Mouse (Mus musculus) mesoderm, embryonic 11.5 days (tissue): Measurements from ENCODE around the gene Ddb1.

Experiments
- DNase-seq: peaks from one replicate; pipeline ENCODE4 v3.0.0-alpha.2; 2012; ENCODE audit warnings: low read depth, low spot score

Ddb1 gene

GRCm38 (mm10) chr19:10591659-10592377 lies 13.3 kb upstream of the Ddb1 start:
- no peak for DNase-seq

DNA sequence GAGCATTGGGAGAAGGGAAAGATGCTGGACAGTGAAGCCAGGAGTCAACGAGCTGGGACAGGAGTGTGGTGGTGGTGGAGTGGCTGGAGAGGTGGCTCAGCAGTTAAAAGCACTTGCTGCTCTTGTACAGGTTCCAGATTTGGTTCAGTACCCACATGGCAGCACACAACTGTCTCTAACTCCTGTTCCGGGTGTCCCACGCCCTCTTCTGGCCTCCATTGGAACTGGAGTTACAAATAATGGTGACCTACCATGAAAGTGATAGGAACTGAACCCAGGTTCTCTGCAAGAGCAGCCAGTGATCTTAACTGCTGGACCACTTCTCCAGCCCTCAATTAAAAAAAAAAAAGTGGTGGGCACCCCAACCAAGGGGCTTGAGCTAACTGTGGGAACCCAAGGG lies 6.9 kb upstream of the Ddb1 start:
- peak; percentile 16 for DNase-seq

DNA sequence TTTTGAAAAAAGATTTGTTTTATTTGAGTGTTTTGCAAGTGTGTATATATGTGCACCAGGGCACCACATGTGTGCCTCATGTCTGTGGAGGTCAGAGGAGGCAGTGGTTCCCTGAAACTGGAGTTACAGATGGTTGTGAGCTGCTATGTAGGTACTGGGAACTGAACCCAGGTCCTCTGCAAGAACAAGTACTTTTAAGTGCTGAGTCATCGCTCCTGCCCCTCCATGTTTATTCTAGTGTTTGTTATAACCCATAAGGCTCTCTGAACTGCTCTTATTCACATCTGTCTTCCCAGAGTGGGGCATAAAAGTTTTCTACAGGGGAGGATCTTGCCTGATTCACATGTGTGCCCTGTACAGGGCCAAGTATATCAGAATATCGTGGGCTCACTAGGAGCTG lies 5.5 kb upstream of the Ddb1 start:
- DNase-seq, result no peak

- no peak for DNase-seq
Observed at GRCm38 (mm10) chr19:10602247-10602769, 2.8 kb upstream of the Ddb1 start.

- DNase-seq, result peak; percentile 93
Observed at GRCm38 (mm10) chr19:10602787-10603186, 2.3 kb upstream of the Ddb1 start.

GRCm38 (mm10) chr19:10603660-10604523 lies 1.2 kb upstream of the Ddb1 start:
- DNase-seq, result no peak

DNA sequence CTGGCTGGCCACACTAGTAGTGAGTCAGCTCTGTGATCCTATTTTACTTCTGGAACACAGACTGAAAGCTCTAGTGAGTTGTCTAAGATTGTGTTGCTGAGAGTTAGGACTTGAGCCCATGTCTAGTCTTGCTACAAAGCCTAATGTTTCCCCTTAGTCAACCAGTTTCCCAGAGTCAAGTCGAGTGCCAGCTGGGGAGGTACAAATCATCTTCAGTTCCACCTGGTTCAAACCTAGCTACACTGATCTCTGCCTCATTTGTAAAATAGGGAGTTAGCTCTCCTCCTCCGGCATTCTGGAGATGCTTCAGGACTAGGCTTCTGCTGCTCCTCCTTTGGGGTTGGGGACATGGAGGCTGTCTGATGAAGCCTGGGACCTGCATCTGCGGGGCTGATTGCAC lies 593 bp upstream of the Ddb1 start:
- DNase-seq, result no peak

- DNase-seq, result peak; percentile 44
Observed at GRCm38 (mm10) chr19:10605901-10606622, 935 bp downstream of the Ddb1 start.

- no peak for DNase-seq
Observed at GRCm38 (mm10) chr19:10608573-10609240, 3.6 kb downstream of the Ddb1 start.

DNA sequence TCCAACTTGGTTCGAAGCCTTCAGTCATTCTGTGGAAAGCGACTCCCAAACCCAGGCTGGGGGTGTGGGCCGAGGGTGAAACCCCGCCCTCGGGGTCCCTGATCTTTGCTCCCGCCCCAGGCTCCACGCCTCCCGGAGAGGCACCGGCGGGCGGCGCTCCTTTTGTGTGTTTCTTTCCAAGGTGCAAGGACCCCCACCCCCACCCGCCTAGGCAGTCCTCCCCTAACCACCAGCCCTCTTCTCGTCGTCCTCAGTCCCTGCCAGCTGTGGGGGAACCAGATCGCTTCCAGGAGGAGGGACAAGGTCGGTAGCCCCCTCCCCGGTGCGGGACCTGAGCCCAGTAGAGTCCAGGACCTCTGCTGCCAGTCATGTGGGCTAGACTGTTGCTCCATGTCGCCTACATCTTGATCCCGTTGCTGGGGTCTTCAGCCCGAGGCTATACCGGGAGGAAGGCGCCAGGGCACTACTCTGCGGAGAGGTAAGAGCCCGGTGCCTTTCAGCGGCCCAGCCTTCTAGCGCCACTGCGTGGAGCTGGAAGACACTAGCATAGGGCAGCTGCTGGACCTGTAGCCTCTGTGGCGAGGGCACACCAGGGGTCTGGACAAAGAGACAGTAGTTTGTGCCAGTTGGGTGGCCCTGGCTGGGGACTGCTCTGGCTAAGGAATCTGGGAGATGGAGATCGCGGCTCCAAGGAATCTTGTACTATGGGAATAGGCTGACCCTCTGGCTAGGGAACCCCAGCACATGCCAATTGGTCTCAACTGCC lies 29.2 kb downstream of the Ddb1 start, which contains the start of gene Vwce:
Gene Vwce, plus strand, starts transcription at position 108 of the 766 bp plus-strand sequence.
- peak; percentile 71 for DNase-seq

- peak; percentile 57 for DNase-seq
Observed at GRCm38 (mm10) chr19:10634872-10635318, 29.8 kb downstream of the Ddb1 start.

DNA sequence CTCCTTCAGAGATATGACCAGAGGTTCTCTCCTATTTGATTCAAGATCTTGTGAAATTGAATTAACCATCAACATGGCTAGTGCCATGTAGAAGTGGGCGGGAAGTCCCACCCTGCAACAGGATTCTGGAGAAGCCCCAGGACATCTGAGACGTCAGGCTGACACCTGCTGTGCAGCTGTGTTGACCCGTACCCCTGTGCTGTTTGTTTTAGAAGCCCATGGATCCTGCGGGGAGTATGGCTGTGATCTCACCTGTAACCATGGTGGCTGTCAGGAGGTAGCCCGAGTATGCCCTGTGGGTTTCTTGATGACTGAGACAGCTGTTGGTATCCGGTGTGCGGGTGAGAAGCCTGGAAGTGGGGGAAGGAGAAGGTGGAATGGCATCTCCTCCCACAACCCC lies 32.7 kb downstream of the Ddb1 start:
- DNase-seq, result no peak

DNA sequence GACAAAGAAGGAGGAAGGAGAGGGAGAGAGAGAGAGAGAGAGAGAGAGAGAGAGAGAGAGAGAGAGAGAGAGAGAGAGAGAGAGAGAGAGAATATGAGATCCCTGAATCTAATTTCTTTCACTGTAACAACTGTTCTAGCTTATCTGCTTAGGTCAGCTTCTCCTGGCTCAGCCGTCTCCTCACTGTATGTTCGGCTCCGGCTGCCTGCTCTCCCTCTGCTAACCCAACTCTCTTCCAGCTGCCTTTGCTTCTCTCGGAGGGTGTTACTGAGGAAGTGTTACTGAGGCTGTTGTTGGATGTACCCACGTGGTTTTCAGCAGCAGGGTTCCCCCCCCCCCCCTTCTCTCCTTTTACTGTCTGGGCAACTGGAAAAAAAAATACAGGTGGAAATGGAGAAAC lies 35.0 kb downstream of the Ddb1 start:
- no peak for DNase-seq

- no peak for DNase-seq
Observed at GRCm38 (mm10) chr19:10640589-10641378, 35.7 kb downstream of the Ddb1 start.

GRCm38 (mm10) chr19:10645616-10646015 lies 40.5 kb downstream of the Ddb1 start:
- DNase-seq, result no peak

- no peak for DNase-seq
Observed at GRCm38 (mm10) chr19:10648156-10648555, 43.0 kb downstream of the Ddb1 start.

- no peak for DNase-seq
Observed at GRCm38 (mm10) chr19:10656058-10656457, 50.9 kb downstream of the Ddb1 start.

- DNase-seq, result no peak
Observed at GRCm38 (mm10) chr19:10657742-10658141, 52.6 kb downstream of the Ddb1 start.

DNA sequence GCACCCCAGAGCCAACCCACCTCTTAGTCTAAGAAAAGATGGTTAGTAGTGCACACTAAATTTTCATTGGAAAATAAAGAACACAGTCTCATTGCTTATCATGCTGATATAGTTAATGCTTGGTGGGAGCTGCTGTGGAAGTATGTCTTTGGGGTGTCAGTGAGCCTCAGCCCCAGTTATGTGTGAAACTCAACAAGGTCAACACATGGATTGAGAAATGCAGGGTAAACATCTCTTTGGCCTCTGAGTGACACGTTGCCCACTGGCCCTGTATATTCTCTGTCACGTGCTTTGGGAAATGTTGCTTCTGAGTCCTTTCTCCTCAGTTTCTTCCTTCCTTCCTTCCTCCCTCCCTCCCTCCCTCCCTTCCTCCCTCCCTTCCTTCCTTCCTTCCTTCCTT lies 53.3 kb downstream of the Ddb1 start:
- DNase-seq, result no peak

- DNase-seq, result no peak
Observed at GRCm38 (mm10) chr19:10661373-10661772, 56.2 kb downstream of the Ddb1 start.
